Mouse (Mus musculus): Measurements from ENCODE around the gene Rap2c.

- TF ChIP-seq POLR2A (IDR thresholded peaks at IDR 0.05; ENCODE audit: low read depth, low read length) (no peak), CTCF (IDR thresholded peaks at IDR 0.05; ENCODE audit: extremely low read depth, insufficient read depth, insufficient read length, insufficient replicate concordance) (no peak)
Measured at GRCm38 (mm10) chrX:51058741-51059140, 40.9 kb upstream of the Rap2c start.

Measured in spleen, adult 2 months (tissue).